Mouse (Mus musculus) midbrain, embryonic 14.5 days (tissue): Measurements from ENCODE around the gene Prss58. TPM values are rescaled to one million over a fixed set of nuclear protein-coding genes. Genes with fewer than 3 reads are reported as not detected.

Source experiments
- polyA plus RNA-seq: library from polyadenylated mRNA; unstranded; fragments of >200 nt; fragmentation: Nextera tagmentation; extraction: Ambion mirVana; gene quantifications from 2 replicates; pipeline ENCODE4 v1.2.1, GENCODE M21; 2014

Prss58 gene
- polyA plus RNA-seq, 1 experiment from 2014 or later = not detected

Other genes with a start within 250 kb of the Prss58 start
- gene Moxd2, start 12.9 kb downstream of the Prss58 start, polyA plus RNA-seq = not detected in 2 replicates
- not detected in 2 replicates for gene 1700074P13Rik, start 40.2 kb upstream of the Prss58 start, polyA plus RNA-seq
- not detected in 2 replicates for gene Gm4744, start 51.5 kb upstream of the Prss58 start, polyA plus RNA-seq
- gene 1810009J06Rik, start 64.4 kb upstream of the Prss58 start, polyA plus RNA-seq = not detected in 2 replicates
- gene Gm2663, start 99.1 kb upstream of the Prss58 start, polyA plus RNA-seq = not detected in 2 replicates
- not detected in 2 replicates for gene 2210010C04Rik, start 135.1 kb upstream of the Prss58 start, polyA plus RNA-seq